Mouse (Mus musculus) CH12.LX (cell line): Measurements from ENCODE around the gene Gm49380.

ENCODE experiments used
- CHD2 ChIP-seq: IDR thresholded peaks from 2 replicates; pipeline ENCODE4 v1.6.1; 2011; ENCODE audit warnings: low read length, improper control_type of control experiment
- CTCF ChIP-seq, 2 experiments: IDR thresholded peaks in 1 of 2; conservative IDR thresholded peaks in 1 of 2; 2 replicates each; pipeline ENCODE4 v1.5.1; 2011 to 2012; ENCODE audit warnings: low read depth in 2 of 2, low read length in 2 of 2, improper control_type of control experiment in 1 of 2, inconsistent platforms in 1 of 2, mild to moderate bottlenecking in 1 of 2, moderate library complexity in 1 of 2
- USF2 ChIP-seq: conservative IDR thresholded peaks from 2 replicates; pipeline ENCODE4 v1.6.1; 2011; ENCODE audit warnings: low read depth, low read length, improper control_type of control experiment

- no peak for TF ChIP-seq USF2
- no peak for TF ChIP-seq CTCF (conservative IDR thresholded peaks at IDR 0.05 in 1 of 2, IDR thresholded peaks at IDR 0.05 in 1 of 2; ENCODE audit: low read depth in 2 of 2, low read length in 2 of 2)
- TF ChIP-seq CHD2 = no peak
Measured at GRCm38 (mm10) chr9:44049381-44050165, 63.7 kb downstream of the Gm49380 start.
